Mouse (Mus musculus) limb, embryonic 10.5 days (tissue): ENCODE measurements around the gene Troap. TPM values are rescaled to one million over a fixed set of nuclear protein-coding genes. Genes with fewer than 3 reads are reported as not detected.

ENCODE experiments used
- DNase-seq: peaks from one replicate; pipeline ENCODE4 v3.0.0-alpha.2; 2017; ENCODE audit warnings: low spot score
- H3K27ac ChIP-seq: fragments of 300-500 bp; sonication (generic); 2 replicates; pipeline ENCODE4 v1.5.1; 2016; ENCODE audit warnings: mild to moderate bottlenecking
- H3K27me3 ChIP-seq: fragments of 300-500 bp; sonication (generic); 2 replicates; pipeline ENCODE4 v1.6.1; 2016; ENCODE audit warnings: low read depth, mild to moderate bottlenecking; ENCODE audit not compliant: poor library complexity, severe bottlenecking
- H3K36me3 ChIP-seq: fragments of 300-500 bp; sonication (generic); 2 replicates; pipeline ENCODE4 v1.6.1; 2016; ENCODE audit warnings: mild to moderate bottlenecking, moderate library complexity
- H3K4me1 ChIP-seq: fragments of 300-500 bp; sonication (generic); 2 replicates; pipeline ENCODE4 v1.6.1; 2016
- H3K4me3 ChIP-seq: fragments of 300-500 bp; sonication (generic); 2 replicates; pipeline ENCODE4 v1.5.1; 2016; ENCODE audit warnings: mild to moderate bottlenecking, moderate library complexity
- H3K9me3 ChIP-seq: fragments of 300-500 bp; sonication (generic); replicated peaks from 2 replicates; pipeline ENCODE4 v1.6.1; 2016; ENCODE audit warnings: mild to moderate bottlenecking
- WGBS: fragments of 180-500 bp; shearing (Covaris S2); methylation state at CpG from one replicate; pipeline ENCODE4 v1.1.7; 2016; 5-methylcytosine and 5-hydroxymethylcytosine counted together
- microRNA-seq: library from miRNA; unstranded; fragments of <30 nt; microRNA quantifications from one replicate; pipeline ENCODE4, GENCODE M21; 2017
- polyA plus RNA-seq: library from polyadenylated mRNA; unstranded; fragments of >200 nt; fragmentation: Nextera tagmentation; extraction: Ambion mirVana; gene quantifications from 2 replicates; pipeline ENCODE4 v1.2.1, GENCODE M21; 2016

Gene Troap
- polyA plus RNA-seq, 1 experiment from 2014 or later, result 54.8 TPM

- Histone ChIP-seq H3K27me3 (no peaks in the 10 kb centered on the region), H3K4me3 (no peak overlapping the region), H3K9me3 (no peaks in the 10 kb centered on the region), H3K36me3 (peaks cover 61% of the 10 kb centered on the region), H3K4me1 (peaks cover 36% of the 10 kb centered on the region), H3K27ac (peak overlapping the region; percentile 8; the same call in 1 of the 2 replicates)
- DNase-seq, result no peak
- 76% methylated on average over 22 of the region's 22 CpGs for WGBS
Observed at GRCm38 (mm10) chr15:99129956-99130910, 55.9 kb downstream of the Troap start.

Small RNAs within 50 kb of the gene (microRNA-seq; reads per million reads assigned to microRNA genes)
- 2.6 reads per million for gene Mir6960

Other genes starting within 250 kb of the Troap start
- gene Prkag1, start 243.1 kb upstream of the Troap start, polyA plus RNA-seq, result 92.3 and 97.7 TPM in 2 replicates
- 12.6 and 13.6 TPM in 2 replicates for gene Kmt2d, start 203.4 kb upstream of the Troap start, polyA plus RNA-seq
- 27.9 and 34.3 TPM in 2 replicates for gene Rhebl1, start 180.0 kb upstream of the Troap start, polyA plus RNA-seq
- gene Dhh, start 176.0 kb upstream of the Troap start, polyA plus RNA-seq, result 0.40 and 0.46 TPM in 2 replicates
- 23.9 and 28.3 TPM in 2 replicates for gene Lmbr1l, start 156.3 kb upstream of the Troap start, polyA plus RNA-seq
- gene Tuba1b, start 140.0 kb upstream of the Troap start, polyA plus RNA-seq, result 2,301 and 2,452 TPM in 2 replicates
- gene Gm49450, start 121.0 kb upstream of the Troap start, polyA plus RNA-seq, result not detected in 2 replicates
- gene Tuba1a, start 120.9 kb upstream of the Troap start, polyA plus RNA-seq, result 1,294 and 1,475 TPM in 2 replicates
- 133 and 138 TPM in 2 replicates for gene Tuba1c, start 44.7 kb upstream of the Troap start, polyA plus RNA-seq
- gene Prph, start 19.4 kb upstream of the Troap start, polyA plus RNA-seq, result 0.16 TPM in 1 of 2 replicates, not detected in the other
- 0.15 and 0.23 TPM in 2 replicates for gene C1ql4, start 13.2 kb downstream of the Troap start, polyA plus RNA-seq
- 1.4 and 2.1 TPM in 2 replicates for gene Dnajc22, start 18.6 kb downstream of the Troap start, polyA plus RNA-seq
- gene Spats2, start 51.3 kb downstream of the Troap start, polyA plus RNA-seq, result 60.5 and 64.1 TPM in 2 replicates
- 0.15 TPM in 1 of 2 replicates, not detected in the other for gene Kcnh3, start 150.3 kb downstream of the Troap start, polyA plus RNA-seq
- 180 and 190 TPM in 2 replicates for gene Mcrs1, start 177.4 kb downstream of the Troap start, polyA plus RNA-seq
- gene Prpf40b, start 220.5 kb downstream of the Troap start, polyA plus RNA-seq, result 59.3 and 71.2 TPM in 2 replicates
- gene Fam186b, start 221.3 kb downstream of the Troap start, polyA plus RNA-seq, result 0.21 and 0.29 TPM in 2 replicates